Mouse (Mus musculus) spleen, adult 2 months (tissue): Measurements from ENCODE around the gene Tenm4. TPM values are rescaled to one million over a fixed set of nuclear protein-coding genes. Genes with fewer than 3 reads are reported as not detected.

Experiments used
- DNase-seq, 2 experiments: peaks; one replicate each; pipeline versions ENCODE4 v3.0.0 to v3.0.0-alpha.2; 2012 to 2021; ENCODE audit warnings: low spot score in 2 of 2, low read depth in 1 of 2
- H3K27ac ChIP-seq: fragments of 200-500 bp; 2 replicates; pipeline ENCODE4 v1.5.1; 2012; ENCODE audit warnings: low read length, inconsistent platforms; ENCODE audit not compliant: insufficient read depth
- H3K27me3 ChIP-seq: fragments of 200-500 bp; 2 replicates; pipeline ENCODE4 v1.6.1; 2012; ENCODE audit warnings: mild to moderate bottlenecking, moderate library complexity, low read length, inconsistent platforms; ENCODE audit not compliant: control insufficient read depth, insufficient read depth
- H3K36me3 ChIP-seq: fragments of 200-500 bp; 2 replicates; pipeline ENCODE4 v1.6.1; 2012; ENCODE audit warnings: mild to moderate bottlenecking, low read length, inconsistent platforms; ENCODE audit not compliant: control insufficient read depth, insufficient read depth
- H3K4me1 ChIP-seq: fragments of 200-500 bp; 2 replicates; pipeline ENCODE4 v1.6.1; 2011; ENCODE audit warnings: inconsistent platforms; ENCODE audit not compliant: control insufficient read depth, insufficient read depth, insufficient read length
- H3K4me3 ChIP-seq: fragments of 200-500 bp; 2 replicates; pipeline ENCODE4 v1.5.1; 2011; ENCODE audit warnings: mild to moderate bottlenecking, inconsistent platforms; ENCODE audit not compliant: insufficient read depth, insufficient read length; ENCODE audit errors: extremely low read depth
- CTCF ChIP-seq: fragments of 200-500 bp; IDR thresholded peaks from 2 replicates; pipeline ENCODE4 v1.5.1; 2011; ENCODE audit warnings: mild to moderate bottlenecking, inconsistent platforms; ENCODE audit not compliant: insufficient read depth, insufficient read length, insufficient replicate concordance; ENCODE audit errors: extremely low read depth
- POLR2A ChIP-seq: fragments of 200-500 bp; IDR thresholded peaks from 2 replicates; pipeline ENCODE4 v1.6.1; 2011; ENCODE audit warnings: low read depth, low read length, inconsistent platforms
- WGBS: fragments of 180-500 bp; shearing (Covaris S2); methylation state at CpG from one replicate; pipeline ENCODE4 v1.1.7; 2018; 5-methylcytosine and 5-hydroxymethylcytosine counted together
- polyA plus RNA-seq: library from polyadenylated mRNA; depleted of rRNA; stranded (reverse); fragments of >200 nt; gene quantifications from 2 replicates; pipeline ENCODE4 v1.2.3, GENCODE M21; 2012

The Tenm4 gene
- polyA plus RNA-seq, 1 experiment, result 1.2 TPM

GRCm38 (mm10) chr7:96502321-96502973 lies 331.4 kb downstream of the Tenm4 start:
- H3K36me3 ChIP-seq, result no peaks in the 10 kb centered on the region
- no peak for DNase-seq
- WGBS, result 69% methylated on average over 11 of the region's 11 CpGs

GRCm38 (mm10) chr7:96505538-96505937 lies 334.5 kb downstream of the Tenm4 start:
- Histone ChIP-seq H3K27me3 (no peaks in the 10 kb centered on the region), H3K4me1 (no peaks in the 10 kb centered on the region), H3K36me3 (no peaks in the 10 kb centered on the region), H3K27ac (no peak overlapping the region), H3K4me3 (no peak overlapping the region)
- TF ChIP-seq CTCF, result no peak
- no peak for TF ChIP-seq POLR2A
- WGBS, result 84% methylated on average over 6 of the region's 6 CpGs
- DNase-seq, result no peak

More at GRCm38 (mm10) chr7:96502321-96502973, 331.4 kb downstream of the Tenm4 start:
- H3K27me3 ChIP-seq, result no peaks in the 10 kb centered on the region
- H3K4me1 ChIP-seq, result no peaks in the 10 kb centered on the region
- H3K4me3 ChIP-seq, result no peak overlapping the region
- TF ChIP-seq CTCF (no peak), POLR2A (no peak)
- no peak overlapping the region for H3K27ac ChIP-seq

DNA sequence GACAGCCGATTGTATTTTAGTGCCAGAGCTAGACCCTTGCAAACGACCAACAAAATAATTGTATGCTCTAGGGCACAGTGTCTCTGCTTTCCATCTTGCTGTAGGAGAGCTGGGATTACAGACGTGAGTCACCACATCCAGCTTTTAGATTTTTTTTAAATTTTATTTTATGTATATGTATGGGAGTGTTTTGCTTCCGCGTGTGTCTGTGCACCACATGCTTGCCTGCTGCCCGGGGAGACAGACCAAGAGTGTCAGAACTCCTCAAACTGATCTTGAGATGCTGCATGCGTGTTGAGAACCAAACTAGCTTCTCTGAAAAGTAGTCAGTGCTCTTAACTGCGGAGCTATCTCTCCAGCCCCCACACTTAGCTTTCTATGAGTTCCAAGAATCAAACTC lies 336.0 kb downstream of the Tenm4 start:
- 89% methylated on average over 8 of the region's 8 CpGs for WGBS
- Histone ChIP-seq H3K27me3 (no peaks in the 10 kb centered on the region), H3K4me3 (no peak overlapping the region), H3K27ac (no peak overlapping the region), H3K36me3 (no peaks in the 10 kb centered on the region), H3K4me1 (no peaks in the 10 kb centered on the region)
- TF ChIP-seq POLR2A (no peak), CTCF (no peak)
- DNase-seq, result no peak

DNA sequence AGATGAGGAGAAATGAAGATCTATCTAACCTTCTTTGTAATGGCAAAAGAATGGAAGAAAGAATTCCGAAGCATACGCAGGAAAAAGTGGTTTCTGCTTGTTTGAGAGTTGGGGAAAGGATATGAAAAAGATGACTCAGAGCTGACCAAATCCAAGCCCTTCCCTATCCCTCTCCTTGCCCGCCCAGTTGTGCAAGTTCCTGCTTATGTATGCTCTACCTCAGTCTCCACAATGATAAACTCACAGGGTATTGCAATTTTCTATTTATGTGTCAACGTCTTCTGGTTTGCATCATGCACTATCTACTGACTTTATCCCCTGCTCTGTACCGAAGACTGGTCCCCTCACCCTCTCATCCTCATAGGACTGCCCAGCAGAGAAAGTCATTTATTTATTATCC lies 339.4 kb downstream of the Tenm4 start:
- WGBS, result 88% methylated on average over 5 of the region's 5 CpGs
- Histone ChIP-seq H3K27me3 (no peaks in the 10 kb centered on the region), H3K4me1 (no peaks in the 10 kb centered on the region), H3K27ac (no peak overlapping the region), H3K36me3 (no peaks in the 10 kb centered on the region), H3K4me3 (no peak overlapping the region)
- no peak for DNase-seq
- TF ChIP-seq CTCF (no peak), POLR2A (no peak)

GRCm38 (mm10) chr7:96511018-96511609 lies 340.1 kb downstream of the Tenm4 start:
- Histone ChIP-seq H3K4me3 (no peak overlapping the region), H3K4me1 (no peaks in the 10 kb centered on the region), H3K36me3 (no peaks in the 10 kb centered on the region), H3K27ac (no peak overlapping the region), H3K27me3 (no peaks in the 10 kb centered on the region)
- 84% methylated on average over 7 of the region's 7 CpGs for WGBS
- DNase-seq, result no peak
- TF ChIP-seq POLR2A (no peak), CTCF (no peak)

- no peak for DNase-seq
- 93% methylated on average over 14 of the region's 14 CpGs for WGBS
- no peak for TF ChIP-seq POLR2A
- Histone ChIP-seq H3K27me3 (no peaks in the 10 kb centered on the region), H3K4me3 (no peak overlapping the region), H3K27ac (no peak overlapping the region), H3K4me1 (no peaks in the 10 kb centered on the region), H3K36me3 (no peaks in the 10 kb centered on the region)
Observed at GRCm38 (mm10) chr7:96511953-96512511, 341.0 kb downstream of the Tenm4 start.

DNA sequence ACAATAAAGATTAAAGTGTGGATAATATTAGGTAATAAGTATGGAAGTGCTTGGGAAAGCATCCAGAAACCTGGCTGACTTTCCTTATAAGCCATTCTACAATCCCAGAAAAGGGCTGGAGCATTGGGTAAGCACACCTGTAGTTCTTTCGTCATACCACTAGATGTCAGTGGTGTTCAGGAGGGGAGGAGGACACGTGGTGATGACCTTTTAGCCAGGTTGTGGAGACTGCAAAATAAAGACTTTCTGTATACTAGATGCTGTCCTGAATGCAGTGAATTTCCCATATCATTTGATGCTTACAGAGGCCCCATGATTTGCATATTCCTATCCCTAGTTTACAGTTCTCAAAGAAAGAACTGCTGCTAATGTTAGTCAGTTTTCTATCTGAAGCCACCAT lies 348.2 kb downstream of the Tenm4 start:
- H3K27me3 ChIP-seq, result no peaks in the 10 kb centered on the region
- no peaks in the 10 kb centered on the region for H3K36me3 ChIP-seq
- H3K4me1 ChIP-seq, result no peaks in the 10 kb centered on the region
- no peak overlapping the region for H3K4me3 ChIP-seq
- H3K27ac ChIP-seq, result no peak overlapping the region
- TF ChIP-seq CTCF, result peak; percentile 53; the same call in 1 of the 2 replicates
- TF ChIP-seq POLR2A, result no peak
- WGBS, result 0% methylated on average over 2 of the region's 2 CpGs
- peak; percentile 3 to 9 for DNase-seq
